Mouse (Mus musculus): Measurements from ENCODE around the gene Traf7. TPM values are rescaled to one million over a fixed set of nuclear protein-coding genes. Genes with fewer than 3 reads are reported as not detected.

Gene Traf7
- polyA plus RNA-seq (2015; fragmentation: Nextera tagmentation; extraction: Ambion mirVana) = 80.6 and 104 TPM in 2 replicates

GRCm38 (mm10) chr17:24527723-24528559 is at the start of gene Traf7:
TSS of gene Traf7 (minus strand) at chr17:24527938.
- Histone ChIP-seq H3K27ac (ENCODE audit: low read length) (peak within 1 kb of the TSS; percentile 85), H3K4me3 (replicated peaks; ENCODE audit: low read length) (peak within 1 kb of the TSS; percentile 83), H3K4me2 (ENCODE audit: low read depth, low read length) (peak within 1 kb of the TSS; percentile 66), H3K27me3 (ENCODE audit: control insufficient read depth, insufficient read depth, low read length) (no peaks in the 10 kb centered on the region), H3K9ac (ENCODE audit: low read length) (peak within 1 kb of the TSS; percentile 90), H3K4me1 (ENCODE audit: control insufficient read depth, insufficient read depth, low read length) (peaks cover 36% of the 10 kb centered on the region), H3K9me3 (replicated peaks; ENCODE audit: control insufficient read depth, low read length) (no peaks in the 10 kb centered on the region), H3K36me3 (ENCODE audit: control insufficient read depth, insufficient read depth, low read length) (0 out of 2 replicates have a peak, but pooled peaks cover 6% of the 10 kb centered on the region)
- WGBS = under 1% methylated on average over 40 of the region's 40 CpGs
- peak; percentile 98 for ATAC-seq (ENCODE audit: insufficient read depth, low FRiP score)

DNA sequence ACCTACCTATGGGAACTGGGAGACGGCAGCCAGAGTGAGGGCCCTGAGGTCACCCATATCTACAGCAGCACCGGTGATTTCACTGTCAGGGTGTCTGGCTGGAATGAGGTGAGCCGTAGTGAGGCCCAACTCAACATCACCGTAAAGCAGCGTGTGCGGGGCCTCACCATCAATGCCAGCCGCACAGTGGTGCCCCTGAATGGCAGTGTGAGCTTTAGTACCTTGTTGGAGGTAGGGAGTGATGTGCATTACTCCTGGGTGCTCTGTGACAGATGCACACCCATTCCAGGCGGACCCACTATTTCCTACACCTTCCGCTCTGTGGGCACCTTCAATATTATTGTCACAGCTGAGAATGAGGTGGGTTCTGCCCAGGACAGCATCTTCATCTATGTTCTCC is 46.1 kb upstream of the Traf7 start:
- Histone ChIP-seq H3K27me3 (ENCODE audit: control insufficient read depth, insufficient read depth, low read length) (no peaks in the 10 kb centered on the region), H3K9me3 (replicated peaks; ENCODE audit: control insufficient read depth, low read length) (no peaks in the 10 kb centered on the region), H3K36me3 (ENCODE audit: control insufficient read depth, insufficient read depth, low read length) (peaks cover 11% of the 10 kb centered on the region), H3K4me1 (ENCODE audit: control insufficient read depth, insufficient read depth, low read length) (no peaks in the 10 kb centered on the region), H3K4me2 (ENCODE audit: low read depth, low read length) (no peak overlapping the region), H3K4me3 (replicated peaks; ENCODE audit: low read length) (no peak overlapping the region), H3K27ac (ENCODE audit: low read length) (no peak overlapping the region), H3K9ac (ENCODE audit: low read length) (no peak overlapping the region)
- no peak for ATAC-seq (ENCODE audit: insufficient read depth, low FRiP score)
- WGBS = 94% methylated on average over 9 of the region's 9 CpGs

DNA sequence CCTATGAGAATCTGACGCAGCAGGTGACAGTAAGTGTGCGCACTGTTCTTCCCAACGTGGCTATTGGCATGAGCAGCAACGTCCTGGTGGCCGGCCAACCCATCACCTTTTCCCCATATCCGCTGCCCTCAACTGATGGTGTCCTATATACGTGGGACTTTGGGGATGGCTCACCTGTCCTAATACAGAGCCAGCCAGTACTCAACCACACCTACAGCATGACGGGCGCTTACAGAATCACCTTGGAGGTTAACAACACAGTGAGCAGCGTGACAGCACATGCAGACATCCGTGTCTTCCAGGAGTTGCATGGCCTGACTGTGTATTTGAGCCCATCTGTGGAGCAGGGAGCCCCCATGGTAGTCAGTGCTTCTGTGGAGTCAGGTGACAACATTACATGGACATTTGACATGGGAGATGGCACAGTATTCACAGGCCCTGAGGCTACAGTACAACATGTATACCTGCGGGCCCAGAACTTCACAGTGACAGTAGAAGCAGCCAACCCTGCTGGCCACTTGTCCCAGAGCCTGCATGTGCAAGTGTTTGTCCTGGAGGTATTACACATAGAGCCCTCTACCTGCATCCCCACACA is 45.0 kb upstream of the Traf7 start:
- H3K27me3 ChIP-seq (ENCODE audit: control insufficient read depth, insufficient read depth, low read length) = no peaks in the 10 kb centered on the region
- WGBS = 93% methylated on average over 12 of the region's 12 CpGs
- H3K4me1 ChIP-seq (ENCODE audit: control insufficient read depth, insufficient read depth, low read length) = no peaks in the 10 kb centered on the region
- no peaks in the 10 kb centered on the region for H3K9me3 ChIP-seq (replicated peaks; ENCODE audit: control insufficient read depth, low read length)
- peaks cover 11% of the 10 kb centered on the region for H3K36me3 ChIP-seq (ENCODE audit: control insufficient read depth, insufficient read depth, low read length)
- ATAC-seq (ENCODE audit: insufficient read depth, low FRiP score) = no peak
- no peak overlapping the region for H3K27ac ChIP-seq (ENCODE audit: low read length)
- H3K4me3 ChIP-seq (replicated peaks; ENCODE audit: low read length) = no peak overlapping the region
- no peak overlapping the region for H3K4me2 ChIP-seq (ENCODE audit: low read depth, low read length)
- H3K9ac ChIP-seq (ENCODE audit: low read length) = no peak overlapping the region

- H3K36me3 ChIP-seq (ENCODE audit: control insufficient read depth, insufficient read depth, low read length) = peaks cover 11% of the 10 kb centered on the region; the same call in 1 of the 2 replicates
- 89% methylated on average over 4 of the region's 4 CpGs for WGBS
These were observed 42.1 kb upstream of the Traf7 start for GRCm38 (mm10) chr17:24569837-24570236.

DNA sequence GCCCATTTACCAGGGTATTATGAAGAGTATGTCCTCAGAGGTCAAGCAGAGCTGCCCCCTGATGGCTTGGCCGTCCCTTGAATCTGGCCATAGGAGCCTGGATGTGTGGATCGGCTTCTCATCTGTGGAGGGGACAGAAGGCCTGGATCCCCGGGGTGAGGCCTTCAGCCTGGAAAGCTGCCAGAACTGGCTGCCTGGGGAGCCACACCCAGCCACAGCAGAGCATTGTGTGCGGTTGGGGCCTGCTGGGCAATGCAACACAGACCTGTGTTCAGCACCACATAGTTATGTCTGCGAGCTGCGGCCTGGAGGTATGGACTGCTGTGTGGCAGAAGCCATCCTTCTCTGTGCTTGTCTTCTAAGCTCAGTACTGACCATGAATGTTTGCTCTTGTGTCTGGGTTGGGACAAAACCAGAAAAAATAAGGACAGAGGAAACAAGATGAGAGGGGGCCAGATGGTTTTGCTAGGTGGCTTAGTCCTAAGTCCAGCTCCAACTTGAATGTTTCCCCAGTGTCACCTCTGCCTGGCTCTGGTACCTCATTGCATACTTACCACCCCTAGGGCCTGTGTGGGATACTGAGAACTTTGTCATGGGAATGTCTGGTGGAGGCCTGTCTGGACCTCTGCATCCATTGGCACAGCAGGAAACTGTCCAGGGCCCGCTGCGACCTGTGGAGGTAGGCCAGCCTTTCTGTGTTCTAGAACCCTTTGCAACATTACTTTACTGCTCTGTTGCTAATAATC is 39.5 kb upstream of the Traf7 start:
- peak; percentile 79; the same call in 1 of the 2 replicates for ATAC-seq (ENCODE audit: insufficient read depth, low FRiP score)
- H3K27ac ChIP-seq (ENCODE audit: low read length) = peak overlapping the region; percentile 44; the same call in 1 of the 2 replicates
- H3K9me3 ChIP-seq (replicated peaks; ENCODE audit: control insufficient read depth, low read length) = no peaks in the 10 kb centered on the region
- H3K9ac ChIP-seq (ENCODE audit: low read length) = peak overlapping the region; percentile 50
- 58% methylated on average over 8 of the region's 8 CpGs for WGBS
- peaks cover 5% of the 10 kb centered on the region; the same call in 1 of the 2 replicates for H3K36me3 ChIP-seq (ENCODE audit: control insufficient read depth, insufficient read depth, low read length)
- no peak overlapping the region for H3K4me2 ChIP-seq (ENCODE audit: low read depth, low read length)
- H3K27me3 ChIP-seq (ENCODE audit: control insufficient read depth, insufficient read depth, low read length) = no peaks in the 10 kb centered on the region
- H3K4me3 ChIP-seq (replicated peaks; ENCODE audit: low read length) = no peak overlapping the region
- peaks cover 17% of the 10 kb centered on the region for H3K4me1 ChIP-seq (ENCODE audit: control insufficient read depth, insufficient read depth, low read length)

More at GRCm38 (mm10) chr17:24569837-24570236, 42.1 kb upstream of the Traf7 start:
- Histone ChIP-seq H3K4me3 (replicated peaks; ENCODE audit: low read length) (no peak overlapping the region), H3K4me1 (ENCODE audit: control insufficient read depth, insufficient read depth, low read length) (peaks cover 17% of the 10 kb centered on the region), H3K9me3 (replicated peaks; ENCODE audit: control insufficient read depth, low read length) (no peaks in the 10 kb centered on the region), H3K9ac (ENCODE audit: low read length) (no peak overlapping the region), H3K27ac (ENCODE audit: low read length) (no peak overlapping the region), H3K4me2 (ENCODE audit: low read depth, low read length) (no peak overlapping the region), H3K27me3 (ENCODE audit: control insufficient read depth, insufficient read depth, low read length) (no peaks in the 10 kb centered on the region)
- no peak for ATAC-seq (ENCODE audit: insufficient read depth, low FRiP score)

- peak; percentile 35; the same call in 1 of the 2 replicates for ATAC-seq (ENCODE audit: insufficient read depth, low FRiP score)
- Histone ChIP-seq H3K4me3 (replicated peaks; ENCODE audit: low read length) (no peak overlapping the region), H3K4me1 (ENCODE audit: control insufficient read depth, insufficient read depth, low read length) (peaks cover 17% of the 10 kb centered on the region), H3K4me2 (ENCODE audit: low read depth, low read length) (no peak overlapping the region), H3K27ac (ENCODE audit: low read length) (no peak overlapping the region), H3K36me3 (ENCODE audit: control insufficient read depth, insufficient read depth, low read length) (no peaks in the 10 kb centered on the region), H3K9me3 (replicated peaks; ENCODE audit: control insufficient read depth, low read length) (no peaks in the 10 kb centered on the region), H3K9ac (ENCODE audit: low read length) (0 out of 2 replicates have a peak overlapping the region, but pooled peaks have one; percentile 6), H3K27me3 (ENCODE audit: control insufficient read depth, insufficient read depth, low read length) (no peaks in the 10 kb centered on the region)
- 70% methylated on average over 3 of the region's 3 CpGs for WGBS
These were observed 38.1 kb upstream of the Traf7 start for GRCm38 (mm10) chr17:24565792-24566191.

- WGBS = 71% methylated on average over 3 of the region's 3 CpGs
- Histone ChIP-seq H3K4me3 (replicated peaks; ENCODE audit: low read length) (no peak overlapping the region), H3K4me2 (ENCODE audit: low read depth, low read length) (no peak overlapping the region), H3K4me1 (ENCODE audit: control insufficient read depth, insufficient read depth, low read length) (peaks cover 17% of the 10 kb centered on the region), H3K9me3 (replicated peaks; ENCODE audit: control insufficient read depth, low read length) (no peaks in the 10 kb centered on the region), H3K9ac (ENCODE audit: low read length) (no peak overlapping the region), H3K36me3 (ENCODE audit: control insufficient read depth, insufficient read depth, low read length) (no peaks in the 10 kb centered on the region), H3K27me3 (ENCODE audit: control insufficient read depth, insufficient read depth, low read length) (no peaks in the 10 kb centered on the region), H3K27ac (ENCODE audit: low read length) (no peak overlapping the region)
- ATAC-seq (ENCODE audit: insufficient read depth, low FRiP score) = no peak
These were observed 37.4 kb upstream of the Traf7 start for GRCm38 (mm10) chr17:24565092-24565491.

DNA sequence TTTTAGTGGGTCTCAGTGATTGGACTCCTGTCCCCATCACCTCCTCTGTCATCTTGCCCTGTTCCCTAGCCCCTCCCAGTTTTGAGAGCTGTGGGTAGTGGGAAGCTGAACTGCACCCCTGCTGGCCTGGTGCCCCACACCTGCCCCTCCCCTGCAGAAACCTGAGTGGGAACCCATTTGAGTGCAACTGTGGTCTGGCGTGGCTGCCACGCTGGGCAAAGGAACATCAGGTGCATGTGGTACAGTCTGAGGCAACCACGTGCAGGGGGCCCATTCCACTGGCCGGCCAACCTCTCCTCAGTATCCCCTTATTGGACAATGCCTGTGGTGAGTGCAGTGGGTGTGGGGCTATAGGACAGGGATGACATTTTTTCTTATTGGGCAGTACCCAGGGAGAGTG is 36.7 kb upstream of the Traf7 start:
- H3K27me3 ChIP-seq (ENCODE audit: control insufficient read depth, insufficient read depth, low read length) = no peaks in the 10 kb centered on the region
- H3K36me3 ChIP-seq (ENCODE audit: control insufficient read depth, insufficient read depth, low read length) = no peaks in the 10 kb centered on the region
- no peak overlapping the region for H3K4me2 ChIP-seq (ENCODE audit: low read depth, low read length)
- H3K9me3 ChIP-seq (replicated peaks; ENCODE audit: control insufficient read depth, low read length) = no peaks in the 10 kb centered on the region
- H3K4me1 ChIP-seq (ENCODE audit: control insufficient read depth, insufficient read depth, low read length) = peaks cover 20% of the 10 kb centered on the region
- H3K27ac ChIP-seq (ENCODE audit: low read length) = no peak overlapping the region
- no peak for ATAC-seq (ENCODE audit: insufficient read depth, low FRiP score)
- H3K4me3 ChIP-seq (replicated peaks; ENCODE audit: low read length) = no peak overlapping the region
- H3K9ac ChIP-seq (ENCODE audit: low read length) = no peak overlapping the region
- 82% methylated on average over 4 of the region's 4 CpGs for WGBS
